Mouse (Mus musculus) limb, embryonic 12.5 days (tissue): ENCODE measurements around the gene B3gnt4. TPM values are rescaled to one million over a fixed set of nuclear protein-coding genes. Genes with fewer than 3 reads are reported as not detected.
A peak's percentile ranks its signal among the peaks of the same experiment; 100 is the strongest.

Source experiments
- ATAC-seq: fragments of 200-750 bp; cut with Nextera tagmentation; 2 replicates; pipeline ENCODE4 v1.8.0; 2017; ENCODE audit warnings: low read depth, moderate TSS enrichment; ENCODE audit not compliant: insufficient number of reproducible peaks, insufficient read depth, low FRiP score, low TSS enrichment
- H3K27ac ChIP-seq: fragments of 300-500 bp; sonication (generic); 2 replicates; pipeline ENCODE4 v1.5.1; 2016; ENCODE audit warnings: mild to moderate bottlenecking, moderate library complexity
- H3K27me3 ChIP-seq: fragments of 300-500 bp; sonication (generic); 2 replicates; pipeline ENCODE4 v1.6.1; 2016; ENCODE audit warnings: mild to moderate bottlenecking, moderate library complexity
- H3K36me3 ChIP-seq: fragments of 300-500 bp; sonication (generic); 2 replicates; pipeline ENCODE4 v1.6.1; 2016; ENCODE audit warnings: mild to moderate bottlenecking, moderate library complexity
- H3K4me1 ChIP-seq: fragments of 300-500 bp; sonication (generic); replicated peaks from 2 replicates; pipeline ENCODE4 v1.6.1; 2016
- H3K4me2 ChIP-seq: fragments of 300-500 bp; sonication (generic); 2 replicates; pipeline ENCODE4 v1.6.1; 2016; ENCODE audit warnings: mild to moderate bottlenecking, moderate library complexity
- H3K4me3 ChIP-seq: fragments of 300-500 bp; sonication (generic); replicated peaks from 2 replicates; pipeline ENCODE4 v1.5.1; 2016; ENCODE audit warnings: mild to moderate bottlenecking
- H3K9ac ChIP-seq: fragments of 300-500 bp; sonication (generic); replicated peaks from 2 replicates; pipeline ENCODE4 v1.6.1; 2016; ENCODE audit warnings: mild to moderate bottlenecking, moderate library complexity
- H3K9me3 ChIP-seq: fragments of 300-500 bp; sonication (generic); 2 replicates; pipeline ENCODE4 v1.6.1; 2016; ENCODE audit warnings: mild to moderate bottlenecking, moderate library complexity
- WGBS: fragments of 180-500 bp; shearing (Covaris S2); methylation state at CpG from one replicate; pipeline ENCODE4 v1.1.7; 2016; 5-methylcytosine and 5-hydroxymethylcytosine counted together
- polyA plus RNA-seq: library from polyadenylated mRNA; unstranded; fragments of >200 nt; fragmentation: Nextera tagmentation; extraction: Ambion mirVana; gene quantifications from 2 replicates; pipeline ENCODE4 v1.2.1, GENCODE M21; 2016

B3gnt4 gene
- 0.92 and 1.6 TPM in 2 replicates for polyA plus RNA-seq

DNA sequence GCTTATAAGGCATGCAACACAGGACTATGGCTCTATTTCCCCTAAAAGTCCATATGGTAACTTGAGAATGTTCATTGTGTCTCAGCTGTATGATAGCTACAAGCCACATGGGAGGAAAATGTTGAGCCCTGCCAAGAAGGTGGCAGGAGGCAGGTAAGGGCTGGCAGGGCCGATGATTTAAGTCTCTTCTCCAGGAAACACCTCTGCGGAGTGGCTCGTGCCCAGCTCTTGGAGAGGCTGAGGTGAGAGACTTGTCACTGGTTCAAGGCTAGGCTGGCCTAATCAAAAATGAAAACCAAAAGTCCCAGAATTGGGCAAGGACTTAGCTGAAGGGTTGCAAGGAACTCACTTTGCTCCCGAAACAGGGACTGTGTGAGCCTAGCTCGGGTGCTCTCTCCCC, at the start of gene B3gnt4:
Gene B3gnt4, plus strand, starts transcription at position 301 of the 400 bp plus-strand sequence.
- Histone ChIP-seq H3K27me3 (peaks cover 29% of the 10 kb centered on the region), H3K4me1 (peaks cover 14% of the 10 kb centered on the region), H3K4me3 (peak within 1 kb of the TSS; percentile 57; the same call in 1 of the 2 replicates), H3K4me2 (peak within 1 kb of the TSS; percentile 87), H3K36me3 (peaks cover 38% of the 10 kb centered on the region), H3K27ac (no peak within 1 kb of the TSS), H3K9ac (no peak within 1 kb of the TSS), H3K9me3 (no peaks in the 10 kb centered on the region)
- no peak for ATAC-seq
- 90% methylated on average over 5 of the region's 5 CpGs for WGBS

DNA sequence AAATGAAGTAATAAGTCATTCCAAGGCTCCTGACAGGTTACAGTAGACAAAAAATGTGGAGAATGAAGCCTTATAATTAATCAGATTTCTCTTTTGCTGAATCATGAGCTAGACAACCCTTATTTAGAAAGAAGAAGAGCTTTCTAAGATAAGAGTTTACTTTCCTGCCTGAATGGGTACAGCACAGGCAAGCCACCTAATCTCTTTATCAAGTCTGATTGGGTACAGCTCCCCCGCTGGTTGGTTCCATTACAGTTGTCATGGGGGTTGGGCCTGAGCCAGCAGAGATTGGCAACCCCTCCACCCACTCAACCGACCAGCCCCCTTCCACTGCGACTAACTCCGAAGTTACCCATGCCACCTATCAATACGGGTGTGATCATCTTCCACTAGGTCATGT, 48.8 kb upstream of the B3gnt4 start:
- no peak overlapping the region for H3K4me2 ChIP-seq
- H3K9ac ChIP-seq: no peak overlapping the region
- no peak for ATAC-seq
- WGBS: 70% methylated on average over 5 of the region's 5 CpGs
- H3K4me1 ChIP-seq: no peaks in the 10 kb centered on the region
- no peaks in the 10 kb centered on the region for H3K27me3 ChIP-seq
- no peak overlapping the region for H3K4me3 ChIP-seq
- H3K36me3 ChIP-seq: peaks cover 10% of the 10 kb centered on the region
- no peak overlapping the region for H3K27ac ChIP-seq
- no peaks in the 10 kb centered on the region for H3K9me3 ChIP-seq

GRCm38 (mm10) chr5:123464638-123465037, 45.6 kb upstream of the B3gnt4 start:
- no peak overlapping the region for H3K4me2 ChIP-seq
- no peak for ATAC-seq

DNA sequence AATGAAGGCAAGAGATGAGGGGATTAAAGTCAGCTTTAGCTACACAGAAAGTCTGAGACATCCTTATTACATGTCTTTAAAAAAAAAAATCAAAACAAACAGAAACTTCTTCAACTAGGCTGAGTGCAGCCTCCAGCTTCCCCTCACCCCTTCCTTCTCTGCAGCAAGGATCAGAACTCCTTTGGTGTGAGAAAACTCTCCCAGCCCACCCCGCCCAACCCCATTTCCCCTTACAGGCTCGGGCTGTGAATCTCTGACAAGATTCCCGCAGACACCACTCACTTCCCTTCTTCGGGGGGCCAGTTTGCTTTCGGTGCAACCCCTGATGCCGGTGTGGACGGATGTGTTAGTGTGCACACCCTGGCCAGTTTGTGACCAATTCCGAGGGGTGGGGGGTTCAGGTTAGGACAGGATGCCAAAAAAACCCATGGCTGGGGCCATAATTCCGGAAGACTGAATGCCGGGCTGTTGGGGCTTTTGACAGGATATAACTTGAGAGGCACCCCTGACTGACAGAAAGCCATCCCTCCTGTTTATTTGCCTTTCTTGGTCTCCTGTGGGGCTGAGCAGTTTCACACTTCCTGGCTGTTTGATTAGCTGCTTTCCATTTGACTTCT, 39.4 kb upstream of the B3gnt4 start:
- ATAC-seq: no peak
- Histone ChIP-seq H3K27ac (peak overlapping the region; percentile 29; the same call in 1 of the 2 replicates), H3K9ac (no peak overlapping the region), H3K4me1 (peaks cover 3% of the 10 kb centered on the region; the same call in 1 of the 2 replicates), H3K9me3 (no peaks in the 10 kb centered on the region), H3K36me3 (no peaks in the 10 kb centered on the region), H3K27me3 (no peaks in the 10 kb centered on the region; the same call in 1 of the 2 replicates), H3K4me3 (peak overlapping the region; percentile 12; the same call in 1 of the 2 replicates), H3K4me2 (peak overlapping the region; percentile 28)
- 25% methylated on average over 10 of the region's 10 CpGs for WGBS

More at GRCm38 (mm10) chr5:123464638-123465037, 45.6 kb upstream of the B3gnt4 start:
- Histone ChIP-seq H3K27me3 (no peaks in the 10 kb centered on the region), H3K9ac (no peak overlapping the region), H3K9me3 (no peaks in the 10 kb centered on the region), H3K4me1 (no peaks in the 10 kb centered on the region), H3K4me3 (no peak overlapping the region), H3K36me3 (no peaks in the 10 kb centered on the region), H3K27ac (no peak overlapping the region)
- 86% methylated on average over 1 of the region's 1 CpGs for WGBS

DNA sequence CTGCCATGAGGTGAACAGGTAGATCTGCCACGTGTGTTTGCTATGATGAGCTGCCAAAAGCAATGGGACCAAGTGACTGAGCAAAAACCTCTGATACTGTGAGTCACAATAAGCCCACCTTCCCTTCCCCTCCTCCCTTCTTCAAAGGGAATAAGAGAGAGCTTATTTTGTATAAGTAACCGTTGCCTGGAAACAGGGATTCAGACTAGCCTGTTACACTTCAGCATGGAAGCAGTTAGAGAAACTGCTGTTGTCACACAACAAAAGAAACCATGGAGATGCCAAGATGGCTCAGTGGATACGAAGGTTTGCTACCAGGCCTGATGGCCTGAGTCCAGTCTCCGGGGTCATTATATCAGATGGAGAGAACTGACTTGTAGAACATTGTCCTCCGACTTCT, 36.4 kb upstream of the B3gnt4 start:
- no peak for ATAC-seq
- no peak overlapping the region for H3K4me3 ChIP-seq
- no peaks in the 10 kb centered on the region for H3K9me3 ChIP-seq
- H3K9ac ChIP-seq: no peak overlapping the region
- H3K27me3 ChIP-seq: no peaks in the 10 kb centered on the region; the same call in 1 of the 2 replicates
- 89% methylated on average over 5 of the region's 5 CpGs for WGBS
- H3K36me3 ChIP-seq: no peaks in the 10 kb centered on the region
- peaks cover 3% of the 10 kb centered on the region; the same call in 1 of the 2 replicates for H3K4me1 ChIP-seq
- H3K4me2 ChIP-seq: no peak overlapping the region
- H3K27ac ChIP-seq: no peak overlapping the region

GRCm38 (mm10) chr5:123487659-123488395, 22.4 kb upstream of the B3gnt4 start:
- WGBS: 85% methylated on average over 11 of the region's 11 CpGs
- Histone ChIP-seq H3K9ac (no peak overlapping the region), H3K27me3 (no peaks in the 10 kb centered on the region), H3K4me3 (no peak overlapping the region), H3K27ac (no peak overlapping the region), H3K4me2 (no peak overlapping the region), H3K9me3 (no peaks in the 10 kb centered on the region), H3K4me1 (peaks cover 13% of the 10 kb centered on the region), H3K36me3 (no peaks in the 10 kb centered on the region)
- no peak for ATAC-seq

GRCm38 (mm10) chr5:123489112-123489785, 21.0 kb upstream of the B3gnt4 start, which contains the start of the genes Lrrc43 and Il31:
TSS of gene Lrrc43 (plus strand) at chr5:123489305.
TSS of gene Il31 (minus strand) at chr5:123489489.
- H3K4me2 ChIP-seq: peak within 1 kb of the TSS; percentile 60
- 0 out of 2 replicates have a peak within 1 kb of the TSS, but pooled peaks have one; percentile 55 for H3K9ac ChIP-seq
- H3K27me3 ChIP-seq: no peaks in the 10 kb centered on the region
- peak within 1 kb of the TSS; percentile 19 for H3K4me3 ChIP-seq
- H3K27ac ChIP-seq: no peak within 1 kb of the TSS
- 9% methylated on average over 25 of the region's 25 CpGs for WGBS
- ATAC-seq: peak; percentile 52; the same call in 1 of the 2 replicates
- H3K4me1 ChIP-seq: peaks cover 13% of the 10 kb centered on the region
- no peaks in the 10 kb centered on the region for H3K36me3 ChIP-seq
- H3K9me3 ChIP-seq: no peaks in the 10 kb centered on the region

- WGBS: 29% methylated on average over 9 of the region's 9 CpGs
- 0 out of 2 replicates have a peak overlapping the region, but pooled peaks have one; percentile 60 for H3K4me2 ChIP-seq
- no peaks in the 10 kb centered on the region for H3K9me3 ChIP-seq
- H3K27me3 ChIP-seq: no peaks in the 10 kb centered on the region
- H3K4me1 ChIP-seq: peaks cover 13% of the 10 kb centered on the region
- H3K4me3 ChIP-seq: no peak overlapping the region
- H3K36me3 ChIP-seq: no peaks in the 10 kb centered on the region
- no peak overlapping the region for H3K27ac ChIP-seq
- no peak overlapping the region for H3K9ac ChIP-seq
- ATAC-seq: no peak
These were observed 20.3 kb upstream of the B3gnt4 start for GRCm38 (mm10) chr5:123489935-123490334.

GRCm38 (mm10) chr5:123499717-123500116, 10.5 kb upstream of the B3gnt4 start:
- Histone ChIP-seq H3K27me3 (peaks cover 30% of the 10 kb centered on the region), H3K9me3 (no peaks in the 10 kb centered on the region), H3K36me3 (no peaks in the 10 kb centered on the region), H3K4me1 (peaks cover 17% of the 10 kb centered on the region), H3K27ac (no peak overlapping the region), H3K4me2 (no peak overlapping the region), H3K4me3 (no peak overlapping the region), H3K9ac (no peak overlapping the region)
- WGBS: 40% methylated on average over 4 of the region's 4 CpGs
- no peak for ATAC-seq

DNA sequence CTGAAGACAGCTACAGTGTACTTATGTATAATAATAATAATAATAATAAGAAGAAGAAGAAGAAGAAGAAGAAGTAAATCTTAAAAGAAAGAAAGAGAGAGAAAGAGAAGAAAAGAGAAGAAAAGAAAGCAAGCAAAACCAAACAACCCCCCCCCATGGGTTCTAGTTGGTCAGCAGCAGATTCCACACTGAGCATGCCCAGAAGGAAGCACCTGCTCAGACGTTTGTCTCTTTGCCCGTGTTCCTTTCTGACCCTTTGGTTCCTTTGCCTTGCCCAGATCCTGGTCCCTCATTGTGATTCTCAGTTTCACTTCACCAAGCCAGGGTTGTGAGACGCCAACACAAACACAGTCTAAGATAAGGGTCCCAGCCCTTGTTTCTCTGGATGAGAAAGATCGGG, 8.3 kb upstream of the B3gnt4 start:
- peaks cover 44% of the 10 kb centered on the region for H3K27me3 ChIP-seq
- H3K9ac ChIP-seq: no peak overlapping the region
- no peaks in the 10 kb centered on the region for H3K9me3 ChIP-seq
- no peak overlapping the region for H3K4me3 ChIP-seq
- peaks cover 11% of the 10 kb centered on the region for H3K4me1 ChIP-seq
- no peak for ATAC-seq
- H3K4me2 ChIP-seq: no peak overlapping the region
- no peak overlapping the region for H3K27ac ChIP-seq
- 83% methylated on average over 4 of the region's 4 CpGs for WGBS
- H3K36me3 ChIP-seq: no peaks in the 10 kb centered on the region
